Mouse (Mus musculus) embryonic stem cell, embryonic (primary cell): Measurements from ENCODE around the gene Rpl41.

Experiments used
- CTCF ChIA-PET, 4 experiments: fragments of 300-600 bp in 2 of 4; fragments of 350-600 bp in 2 of 4; sonication (Branson Sonifier 250); formaldehyde crosslinking; loops; one replicate each; lab custom pipeline; 2022; ENCODE audit warnings: inconsistent platforms in 2 of 4; lab: Charles Lee
- POLR2A ChIA-PET, 4 experiments: fragments of 300-600 bp in 2 of 4; fragments of 350-600 bp in 2 of 4; sonication (Branson Sonifier 250); formaldehyde crosslinking; loops; one replicate each; lab custom pipeline; 2022; ENCODE audit warnings: antibody characterized with exemption in 4 of 4, inconsistent platforms in 1 of 4; lab: Charles Lee

Gene Rpl41

DNA sequence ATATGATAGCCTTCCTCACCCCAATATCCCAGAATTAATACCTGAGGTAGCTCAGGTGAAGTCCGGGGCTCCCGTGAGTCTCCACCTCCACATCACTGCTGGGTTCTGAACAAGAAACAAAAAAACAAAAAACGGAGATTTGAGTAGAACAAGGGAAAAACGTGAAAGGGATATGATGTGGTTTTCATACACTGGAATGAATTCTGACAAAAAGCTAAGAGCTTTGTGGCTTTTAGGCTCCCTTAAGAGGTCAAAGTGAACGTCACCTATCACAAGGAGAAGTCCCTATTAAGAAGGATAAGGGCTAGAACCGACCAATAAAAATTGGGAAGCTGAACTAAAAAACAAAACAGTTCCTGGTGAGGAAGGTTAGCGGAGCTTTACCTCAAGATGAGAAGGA lies 2.3 kb downstream of the Rpl41 start:
- ChIA-PET POLR2A (interaction anchor here in 3 of 4 experiments (0.6 to 5.3 kb wide), 92 partner anchors 7 to 940 kb away, joined by 3 to 250 read pairs (median 7); partner anchors contain the start of genes Esyt1 (in 3 of the 3), Myl6b (in 3 of the 3), Coq10a (in 2 of the 3) and Cs (in 2 of the 3)), CTCF (interaction anchor here in 3 of 4 experiments (0.9 to 2.8 kb wide), 20 partner anchors 10 to 366 kb away, joined by 3 to 18 read pairs (median 5); partner anchors contain the start of genes Esyt1 (in 3 of the 3), Coq10a (in 1 of the 3), Myl6 (in 1 of the 3) and Myl6b (in 1 of the 3))

DNA sequence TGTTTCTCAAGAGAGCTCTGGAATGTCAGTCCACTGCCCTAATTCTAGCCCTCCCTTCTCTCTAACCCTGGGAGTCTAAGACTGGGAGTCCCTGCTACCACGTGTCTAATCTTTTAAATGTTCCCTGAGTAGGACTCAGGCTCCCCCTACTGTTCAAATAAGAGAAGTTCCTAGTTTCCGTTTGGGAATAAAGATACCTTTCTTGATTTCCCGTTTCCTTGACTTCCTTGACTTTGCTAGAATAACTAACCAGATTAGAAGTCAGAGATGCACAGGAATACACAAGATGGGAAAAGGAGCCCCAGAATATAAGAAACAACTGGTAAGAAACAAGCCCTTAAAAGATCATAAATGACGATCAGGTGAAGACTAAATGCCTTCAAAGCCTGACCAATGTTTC lies 2.7 kb downstream of the Rpl41 start:
- POLR2A ChIA-PET = interaction anchor here in 3 of 4 experiments (0.6 to 5.3 kb wide), 65 partner anchors 7 to 508 kb away, joined by 3 to 250 read pairs (median 8); partner anchors contain the start of genes Esyt1 (in 3 of the 3), Myl6b (in 3 of the 3), Myl6 (in 2 of the 3) and Nabp2 (in 2 of the 3)
- CTCF ChIA-PET = interaction anchor here (0.6 to 2.8 kb wide), 19 partner anchors 10 to 188 kb away, joined by 3 to 18 read pairs (median 5); partner anchors contain the start of genes Esyt1 (in 2 of the 4), Coq10a (in 1 of the 4), Myl6 (in 1 of the 4) and Myl6b (in 1 of the 4)

DNA sequence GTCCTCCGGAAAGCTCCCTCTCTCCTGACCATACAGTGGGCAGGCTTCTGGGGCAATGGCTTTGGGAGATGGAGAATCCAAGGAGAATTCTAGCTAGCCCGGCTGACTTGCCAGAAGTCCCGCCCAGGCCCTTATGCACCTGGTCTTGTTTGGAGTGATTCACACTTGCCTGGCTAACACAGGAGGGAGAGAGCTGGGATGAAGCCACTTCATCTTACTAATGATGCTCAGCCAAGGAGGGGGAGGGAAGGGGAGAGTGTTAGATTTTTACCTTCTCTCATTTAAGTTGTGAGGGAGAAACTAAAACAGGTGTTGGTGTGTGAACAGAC lies 3.6 kb downstream of the Rpl41 start:
- ChIA-PET POLR2A (interaction anchor here in 3 of 4 experiments (0.5 to 5.3 kb wide), 30 partner anchors 10 to 481 kb away, joined by 3 to 250 read pairs (median 8); partner anchors contain the start of genes Esyt1 (in 3 of the 3), Myl6b (in 2 of the 3), Pa2g4 (in 2 of the 3) and Pan2 (in 2 of the 3)), CTCF (interaction anchor here (0.5 to 2.8 kb wide), 13 partner anchors 10 to 244 kb away, joined by 3 to 18 read pairs (median 4); partner anchors contain the start of genes Myl6b (in 1 of the 4), Nabp2 (in 1 of the 4), Pa2g4 (in 1 of the 4) and Rnf41 (in 1 of the 4))

DNA sequence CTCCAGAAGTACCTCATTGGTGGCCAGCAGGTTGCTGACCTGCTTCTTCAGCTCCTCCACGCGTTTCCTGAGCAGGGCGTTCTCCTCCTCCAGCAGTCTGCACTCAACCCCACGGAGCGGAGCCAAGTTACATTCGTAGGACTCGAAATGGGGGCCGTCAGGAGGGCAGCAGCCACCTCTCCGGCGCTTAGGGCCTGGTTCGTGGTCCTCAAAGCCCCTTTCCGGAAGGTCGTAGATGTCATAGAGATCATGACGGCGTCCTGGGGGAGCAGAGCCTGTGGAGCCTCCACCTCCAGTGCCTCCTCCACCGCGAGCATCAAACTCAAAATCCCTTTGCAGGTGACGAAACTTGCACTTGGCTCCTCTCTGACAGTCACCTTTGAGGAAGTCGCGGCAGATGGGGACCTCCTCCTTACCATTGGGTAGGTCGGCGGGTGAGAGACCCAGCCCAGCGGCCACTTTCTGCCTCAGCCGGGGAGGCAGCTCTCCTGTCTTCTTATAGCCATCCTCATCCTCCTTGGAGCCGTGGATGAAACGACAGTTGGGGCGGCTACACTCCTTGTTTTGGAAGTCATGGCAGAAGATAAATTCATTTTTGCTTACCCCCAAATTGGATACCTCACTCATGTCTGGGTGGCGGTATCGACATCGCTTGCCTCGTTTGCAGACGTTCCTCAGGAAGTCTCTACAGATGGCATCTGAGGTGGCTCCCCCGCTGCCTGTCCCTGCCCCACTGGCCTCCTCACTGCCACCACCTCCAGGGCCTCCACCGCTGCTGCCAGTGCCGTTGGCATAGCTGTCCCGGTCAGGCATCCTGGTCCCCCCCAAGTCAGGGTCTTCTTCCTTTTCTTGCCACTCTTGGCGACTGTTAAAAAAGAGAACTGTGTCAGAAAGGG lies 4.2 kb downstream of the Rpl41 start:
- ChIA-PET CTCF (interaction anchor here in 2 of 4 experiments (0.5 to 2.8 kb wide), 8 partner anchors 10 to 244 kb away, joined by 3 to 18 read pairs (median 4); partner anchors contain the start of genes Nabp2 (in 1 of the 2), Pa2g4 (in 1 of the 2) and Rnf41 (in 1 of the 2)), POLR2A (interaction anchor here in 3 of 4 experiments (0.5 to 5.3 kb wide), 27 partner anchors 9 to 480 kb away, joined by 3 to 250 read pairs (median 10); partner anchors contain the start of genes Esyt1 (in 3 of the 3), Pa2g4 (in 2 of the 3), Myl6 (in 1 of the 3) and Myl6b (in 1 of the 3))

DNA sequence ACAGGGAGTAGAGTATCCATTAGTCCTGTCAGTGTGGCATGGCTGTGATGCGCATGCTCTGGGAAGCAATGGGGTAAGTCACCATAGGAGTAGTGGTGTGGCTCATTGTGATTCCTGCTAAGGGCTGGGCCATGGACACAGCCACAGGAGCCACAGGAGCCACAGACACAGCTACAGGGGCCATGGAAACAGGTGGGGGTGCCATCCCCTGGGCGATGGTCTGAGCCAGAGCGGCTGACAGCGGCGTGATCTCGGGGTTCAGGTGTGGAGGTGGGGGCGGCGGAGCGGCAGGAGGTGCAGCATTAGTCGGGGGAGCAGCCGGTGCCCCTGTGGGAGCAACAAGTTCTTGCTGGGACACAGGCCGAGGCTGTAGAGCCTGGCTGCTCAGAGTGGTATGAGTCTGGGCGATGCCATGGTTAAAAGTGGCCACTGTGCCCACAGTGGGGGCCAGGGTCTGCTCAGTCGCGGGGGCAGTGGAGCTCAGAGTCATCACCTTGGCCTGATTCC lies 4.9 kb downstream of the Rpl41 start:
- ChIA-PET CTCF (no interaction called here), POLR2A (interaction anchor here in 3 of 4 experiments (0.6 to 5.3 kb wide), 13 partner anchors 8 to 174 kb away, joined by 3 to 250 read pairs (median 52); partner anchors contain the start of genes Esyt1 (in 3 of the 3), Pa2g4 (in 2 of the 3) and Myl6 (in 1 of the 3))

DNA sequence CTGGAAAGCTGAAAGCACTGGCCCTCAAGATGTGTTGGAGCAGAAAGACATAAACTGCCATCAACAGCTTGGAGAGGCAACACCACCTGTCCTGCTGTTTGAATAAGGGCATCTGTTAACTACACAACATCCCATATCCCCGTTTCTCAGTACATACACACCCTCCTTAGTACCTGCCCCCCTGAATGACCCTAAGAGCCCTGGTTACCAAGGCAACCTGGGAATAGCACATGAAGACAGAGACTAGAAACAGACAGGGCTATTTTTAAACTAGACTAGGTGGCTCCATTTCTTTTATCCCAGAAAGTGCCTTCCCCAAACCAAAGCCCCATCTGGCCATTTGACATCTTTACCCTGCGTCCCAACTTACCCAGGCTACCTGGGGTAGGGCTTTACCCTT lies 6.0 kb downstream of the Rpl41 start:
- POLR2A ChIA-PET = interaction anchor here in 2 of 4 experiments (0.8 to 3.5 kb wide), 4 partner anchors 17 to 81 kb away, joined by 3 to 19 read pairs (median 4); partner anchors contain the start of gene Esyt1 (in 2 of the 2)
- CTCF ChIA-PET = no interaction called here

DNA sequence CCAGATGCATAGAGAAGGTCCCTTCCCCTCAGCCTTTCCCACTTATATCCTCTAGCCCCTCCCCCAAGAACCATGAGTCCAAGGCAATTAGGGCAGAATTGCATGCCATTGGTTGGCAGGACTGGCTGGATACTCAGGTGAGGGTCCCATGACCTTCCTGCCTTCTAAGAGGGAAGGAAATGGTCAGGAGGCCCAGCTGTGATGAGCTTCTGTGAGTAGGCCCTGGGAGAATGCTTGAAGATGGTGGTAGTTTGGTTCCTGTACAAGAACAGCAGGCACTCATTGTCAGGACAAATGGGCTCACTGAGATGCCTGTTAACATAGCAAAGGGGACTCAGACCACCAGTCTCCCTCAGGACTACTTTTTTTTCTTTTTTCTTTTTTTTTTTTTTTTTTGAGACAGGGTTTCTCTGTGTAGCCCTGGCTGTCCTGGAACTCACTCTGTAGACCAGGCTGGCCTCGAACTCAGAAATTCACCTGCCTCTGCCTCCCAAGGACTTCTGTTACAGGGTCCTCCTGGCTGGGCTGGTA lies 10.7 kb downstream of the Rpl41 start:
- CTCF ChIA-PET = interaction anchor here in 3 of 4 experiments (0.6 to 4.3 kb wide), 4 partner anchors 13 to 255 kb away, joined by 3 to 27 read pairs (median 4); partner anchors contain the start of gene Esyt1 (in 1 of the 3)
- POLR2A ChIA-PET = interaction anchor here in 3 of 4 experiments (0.7 to 4.8 kb wide), 7 partner anchors 9 to 168 kb away, joined by 3 to 44 read pairs (median 6); partner anchors contain the start of genes Esyt1 (in 2 of the 3), Zc3h10 (in 2 of the 3), Nabp2 (in 1 of the 3) and Pa2g4 (in 1 of the 3)

DNA sequence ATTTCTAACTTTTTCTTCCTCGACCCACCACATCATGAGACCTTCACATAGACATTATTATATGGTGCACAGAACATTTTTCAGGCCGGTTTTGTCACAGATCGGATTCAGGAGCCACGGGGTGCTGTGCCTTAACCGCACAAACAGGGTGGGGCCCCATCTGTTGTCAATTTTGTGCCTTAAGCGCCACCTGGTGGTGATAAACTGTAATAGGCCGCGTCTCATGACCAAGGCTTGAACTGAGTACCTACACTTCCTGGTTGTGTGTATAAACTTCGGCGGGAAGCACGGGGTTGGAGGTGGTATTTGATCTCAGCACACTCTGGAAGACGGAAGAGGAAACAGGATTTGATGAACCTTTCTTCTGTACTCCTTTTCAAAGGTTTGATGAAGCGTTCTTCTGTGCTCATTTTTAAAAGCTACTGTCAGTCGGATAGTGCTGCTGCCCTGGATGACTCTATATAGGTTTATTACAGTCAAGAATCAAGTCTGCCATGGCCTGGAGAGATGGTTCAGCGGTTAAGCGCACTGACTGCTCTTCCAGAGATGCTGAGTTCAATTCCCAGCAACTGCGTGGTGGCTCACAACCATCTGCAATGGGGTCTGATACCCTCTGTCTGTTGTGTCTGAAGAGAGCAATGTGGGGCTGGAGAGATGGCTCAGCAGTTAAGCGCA lies 12.7 kb downstream of the Rpl41 start:
- CTCF ChIA-PET = interaction anchor here (0.6 to 4.3 kb wide), 18 partner anchors 10 to 521 kb away, joined by 3 to 27 read pairs (median 4); partner anchors contain the start of genes Esyt1 (in 4 of the 4), Nabp2 (in 1 of the 4), Pa2g4 (in 1 of the 4) and Rnf41 (in 1 of the 4)
- POLR2A ChIA-PET = interaction anchor here (0.5 to 4.8 kb wide), 15 partner anchors 10 to 369 kb away, joined by 3 to 52 read pairs (median 5); partner anchors contain the start of genes Zc3h10 (in 3 of the 4), Esyt1 (in 2 of the 4), Myl6 (in 2 of the 4) and Nabp2 (in 1 of the 4)

DNA sequence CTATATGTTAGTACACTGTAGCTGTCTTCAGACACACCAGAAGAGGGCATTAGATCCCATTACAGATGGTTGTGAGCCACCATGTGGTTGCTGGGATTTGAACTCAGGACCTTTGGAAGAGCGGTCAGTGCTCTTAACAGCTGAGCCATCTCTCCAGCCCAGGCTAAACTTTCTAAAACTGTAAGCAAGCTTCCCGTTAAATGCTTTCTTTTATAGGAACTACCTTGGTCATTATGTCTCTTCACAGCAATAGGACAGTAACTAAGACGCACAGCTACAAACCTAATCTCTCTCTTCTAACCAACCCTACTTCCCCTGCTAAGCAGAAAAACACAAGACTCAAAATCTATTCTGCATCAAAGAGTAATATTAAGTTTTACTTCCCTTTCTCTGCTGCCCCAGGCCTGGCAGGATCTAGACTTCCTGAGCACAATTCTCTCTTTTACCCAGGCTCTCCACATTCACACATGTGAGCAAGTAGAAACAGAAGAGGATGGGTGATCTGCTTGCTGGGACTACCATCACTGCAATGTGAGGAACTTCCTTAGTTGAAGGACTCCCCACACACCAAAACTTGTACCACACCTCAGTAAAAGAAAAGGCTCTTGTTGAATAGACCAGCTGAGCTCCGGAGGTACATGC lies 13.4 kb downstream of the Rpl41 start:
- CTCF ChIA-PET = interaction anchor here (0.6 to 4.3 kb wide), 19 partner anchors 10 to 520 kb away, joined by 3 to 27 read pairs (median 4); partner anchors contain the start of genes Esyt1 (in 4 of the 4), Zc3h10 (in 2 of the 4), Pa2g4 (in 1 of the 4) and Stat2 (in 1 of the 4)
- POLR2A ChIA-PET = interaction anchor here (0.7 to 4.8 kb wide), 27 partner anchors 10 to 233 kb away, joined by 3 to 52 read pairs (median 5); partner anchors contain the start of genes Esyt1 (in 4 of the 4), Zc3h10 (in 4 of the 4), Myl6 (in 3 of the 4) and Nabp2 (in 2 of the 4)

DNA sequence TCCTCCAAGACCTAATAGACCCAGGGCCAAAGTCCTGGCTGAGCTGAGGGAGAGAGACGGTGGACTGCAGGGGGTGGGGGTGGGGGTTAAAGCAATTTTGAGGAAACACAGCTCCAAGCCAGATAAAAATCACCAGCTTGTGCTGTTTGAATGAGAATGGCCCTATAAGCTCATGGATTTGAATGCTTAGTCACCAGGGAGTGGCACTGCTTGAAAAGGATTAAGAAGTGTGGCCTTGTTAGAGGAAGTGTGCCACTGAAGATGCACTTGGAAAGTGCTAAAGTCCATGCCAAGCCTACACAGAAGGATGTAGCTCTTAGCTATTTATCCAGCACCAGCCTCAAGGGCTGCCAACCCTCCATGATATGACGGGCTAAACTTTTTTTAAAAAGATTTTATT lies 13.9 kb downstream of the Rpl41 start:
- ChIA-PET POLR2A (interaction anchor here (0.7 to 4.8 kb wide), 30 partner anchors 9 to 273 kb away, joined by 3 to 52 read pairs (median 4); partner anchors contain the start of genes Esyt1 (in 4 of the 4), Zc3h10 (in 4 of the 4), Myl6 (in 2 of the 4) and Nabp2 (in 2 of the 4)), CTCF (interaction anchor here (0.6 to 4.3 kb wide), 17 partner anchors 9 to 251 kb away, joined by 3 to 27 read pairs (median 4); partner anchors contain the start of genes Esyt1 (in 3 of the 4), Zc3h10 (in 2 of the 4) and Pa2g4 (in 1 of the 4))

DNA sequence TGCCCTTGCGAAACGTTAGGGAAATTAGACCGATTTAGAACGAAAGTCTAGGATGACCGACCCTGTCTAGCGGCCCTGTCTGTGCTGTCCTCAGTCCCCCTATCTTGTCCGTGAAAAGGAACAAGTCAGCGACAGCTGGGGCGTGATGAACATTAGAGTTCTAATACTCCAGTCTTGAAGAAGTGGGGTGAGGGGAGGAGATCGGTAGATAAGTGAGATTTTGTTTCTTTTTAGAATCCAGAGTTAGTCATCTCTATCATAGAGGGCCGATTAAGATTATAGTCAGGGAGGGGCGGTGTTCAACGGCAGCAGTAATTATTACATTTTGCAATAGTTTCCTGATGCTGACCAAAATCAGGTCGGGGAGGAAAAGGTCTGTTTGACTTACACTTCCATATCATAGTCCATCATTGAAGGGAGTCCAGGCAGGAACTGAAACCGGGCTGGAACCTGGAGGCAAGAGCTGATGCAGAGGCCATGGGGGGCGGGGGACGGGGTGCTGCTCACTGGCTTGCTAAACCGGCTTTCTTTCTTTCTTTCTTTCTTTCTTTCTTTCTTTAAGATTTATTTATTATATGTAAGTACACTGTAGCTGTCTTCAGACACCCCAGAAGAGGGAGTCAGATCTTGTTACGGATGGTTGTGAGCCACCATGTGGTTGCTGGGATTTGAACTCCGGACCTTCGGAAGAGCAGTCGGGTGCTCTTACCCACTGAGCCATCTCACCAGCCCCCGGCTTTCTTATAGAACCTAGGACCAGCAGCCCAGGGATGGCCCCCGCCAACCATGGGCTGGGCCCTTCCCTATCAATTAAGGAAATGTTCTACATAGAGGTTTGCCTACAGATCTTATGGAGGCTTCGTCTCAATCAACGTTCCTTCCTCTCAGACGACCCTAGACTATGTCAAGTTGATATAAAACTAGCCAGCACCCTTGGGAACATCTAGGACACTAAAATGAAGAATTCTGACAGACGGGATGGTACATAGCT lies 22.4 kb downstream of the Rpl41 start:
- CTCF ChIA-PET = interaction anchor here (0.6 to 3.1 kb wide), 40 partner anchors 8 to 279 kb away, joined by 3 to 27 read pairs (median 4); partner anchors contain the start of genes Myl6b (in 3 of the 4), Zc3h10 (in 3 of the 4), Myl6 (in 2 of the 4) and Nabp2 (in 2 of the 4)
- POLR2A ChIA-PET = interaction anchor here (0.6 to 7.0 kb wide), 125 partner anchors 8 to 1215 kb away, joined by 3 to 110 read pairs (median 5); partner anchors contain the start of genes Myl6 (in 3 of the 4), Myl6b (in 3 of the 4), Pa2g4 (in 3 of the 4) and Zc3h10 (in 3 of the 4)

DNA sequence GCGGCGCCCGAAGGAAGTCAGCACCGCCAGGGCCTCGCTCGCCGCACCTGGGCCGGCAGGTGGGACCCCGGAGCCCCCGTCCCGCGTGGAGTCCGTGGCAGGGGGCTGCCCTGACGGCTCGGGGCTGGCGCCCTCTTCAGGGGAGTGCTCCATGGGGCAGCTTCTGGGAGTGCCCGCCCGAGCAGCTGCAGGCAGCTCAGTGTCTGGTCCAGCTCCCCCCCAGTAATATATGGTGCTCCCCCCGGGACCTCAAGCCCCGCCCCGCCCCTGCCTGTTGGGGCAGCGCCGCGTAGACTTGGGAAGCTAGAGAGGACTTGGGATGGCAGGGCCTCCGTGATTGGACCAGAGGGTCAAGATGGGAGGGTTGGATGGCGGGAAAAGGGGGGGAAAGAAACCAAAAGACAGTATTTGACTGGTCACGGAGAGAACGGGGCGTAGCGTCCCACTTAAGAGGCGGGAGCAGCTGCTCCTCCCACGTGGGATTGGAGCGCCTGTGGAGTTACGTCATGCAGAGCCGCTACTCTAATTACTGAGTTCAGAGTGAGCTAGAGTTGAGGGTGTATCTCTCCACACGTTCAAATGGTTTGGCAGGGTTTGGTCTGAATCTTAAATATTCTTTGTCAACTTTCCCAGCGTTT lies 23.3 kb downstream of the Rpl41 start, which contains the start of gene Esyt1:
Gene Esyt1, minus strand, starts transcription at position 201 of the 638 bp plus-strand sequence.
- ChIA-PET CTCF (interaction anchor here (0.6 to 3.1 kb wide), 44 partner anchors 8 to 1013 kb away, joined by 3 to 27 read pairs (median 4); partner anchors contain the start of genes Myl6b (in 3 of the 4), Nabp2 (in 3 of the 4), Rnf41 (in 3 of the 4) and Zc3h10 (in 3 of the 4)), POLR2A (interaction anchor here (0.6 to 7.0 kb wide), 146 partner anchors 8 to 1214 kb away, joined by 3 to 110 read pairs (median 5); partner anchors contain the start of genes Zc3h10 (in 4 of the 4), Cnpy2 (in 3 of the 4), Myl6 (in 3 of the 4) and Myl6b (in 3 of the 4))
